Mouse (Mus musculus) spleen, postnatal 36 days (tissue): Measurements from ENCODE around the gene Gm5108.

Source experiments
- DNase-seq, 2 experiments: peaks; one replicate each; pipeline ENCODE4 v3.0.0; 2022; ENCODE audit warnings: low spot score in 2 of 2, mixed read lengths in 1 of 2

Gm5108 gene

GRCm38 (mm10) chr5:68020870-68021269 lies 79.4 kb downstream of the Gm5108 start:
- no peak for DNase-seq
